Mouse (Mus musculus) heart, postnatal 0 days (tissue): ENCODE results near the gene Synpo2l. TPM values are rescaled to one million over a fixed set of nuclear protein-coding genes. Genes with fewer than 3 reads are reported as not detected.
A peak's percentile ranks its signal among the peaks of the same experiment; 100 is the strongest.

ENCODE experiments used
- ATAC-seq: fragments of 200-750 bp; cut with Nextera tagmentation; 2 replicates; pipeline ENCODE4 v1.8.0; 2017; ENCODE audit warnings: low read depth, moderate number of reproducible peaks, moderate library complexity; ENCODE audit not compliant: insufficient read depth
- DNase-seq: peaks from one replicate; pipeline ENCODE4 v3.0.0-alpha.2; 2016; ENCODE audit warnings: low spot score
- H3K27ac ChIP-seq: fragments of 300-500 bp; sonication (generic); 2 replicates; pipeline ENCODE4 v1.5.1; 2014; ENCODE audit warnings: low read depth, mild to moderate bottlenecking
- H3K27me3 ChIP-seq: fragments of 300-500 bp; sonication (generic); 2 replicates; pipeline ENCODE4 v1.6.1; 2014; ENCODE audit warnings: low read length, mixed read lengths; ENCODE audit not compliant: control insufficient read depth, insufficient read depth
- H3K36me3 ChIP-seq: fragments of 300-500 bp; sonication (generic); replicated peaks from 2 replicates; pipeline ENCODE4 v1.6.1; 2014; ENCODE audit warnings: low read length, mixed read lengths; ENCODE audit not compliant: control insufficient read depth, insufficient read depth
- H3K4me1 ChIP-seq: fragments of 300-500 bp; sonication (generic); 2 replicates; pipeline ENCODE4 v1.6.1; 2014; ENCODE audit warnings: antibody characterized with exemption; ENCODE audit not compliant: control insufficient read depth, insufficient read depth
- H3K4me2 ChIP-seq: fragments of 300-500 bp; sonication (generic); 2 replicates; pipeline ENCODE4 v1.6.1; 2014; ENCODE audit warnings: low read depth, mild to moderate bottlenecking, low read length, moderate library complexity
- H3K4me3 ChIP-seq: fragments of 300-500 bp; sonication (generic); 2 replicates; pipeline ENCODE4 v1.5.1; 2014; ENCODE audit warnings: low read depth, low read length
- H3K9ac ChIP-seq: fragments of 300-500 bp; sonication (generic); replicated peaks from 2 replicates; pipeline ENCODE4 v1.6.1; 2014; ENCODE audit warnings: low read depth, low read length, mixed read lengths
- H3K9me3 ChIP-seq: fragments of 300-500 bp; sonication (generic); replicated peaks from 2 replicates; pipeline ENCODE4 v1.6.1; 2016; ENCODE audit warnings: low read length; ENCODE audit not compliant: control insufficient read depth
- CTCF ChIP-seq: IDR thresholded peaks from 2 replicates; pipeline ENCODE4 v1.5.1; 2016; ENCODE audit warnings: antibody characterized with exemption, control low read depth, low read depth
- EP300 ChIP-seq: IDR thresholded peaks from 2 replicates; pipeline ENCODE4 v1.6.1; 2016; ENCODE audit warnings: antibody characterized with exemption, low read depth
- WGBS: fragments of 180-500 bp; shearing (Covaris S2); extraction: QIAGEN DNeasy Blood & Tissue Kit; methylation state at CpG from one replicate; pipeline ENCODE4 v1.1.7; 2014; 5-methylcytosine and 5-hydroxymethylcytosine counted together
- polyA plus RNA-seq: library from polyadenylated mRNA; unstranded; fragments of >200 nt; fragmentation: Nextera tagmentation; extraction: Ambion mirVana; gene quantifications from 2 replicates; pipeline ENCODE4 v1.2.1, GENCODE M21; 2015
- total RNA-seq: library from RNA; depleted of rRNA; stranded (reverse); fragments of >200 nt; gene quantifications from 2 replicates; pipeline ENCODE4 v1.2.3, GENCODE M21; 2014; ENCODE audit warnings: low replicate concordance

Gene Synpo2l
- total and polyA plus RNA-seq, 2 experiments from 2014 or later = 96.8 to 190 TPM

GRCm38 (mm10) chr14:20658902-20659301 is 9.3 kb downstream of the Synpo2l start:
- DNase-seq (no peak), ATAC-seq (no peak)
- Histone ChIP-seq H3K9ac (no peak overlapping the region), H3K4me2 (no peak overlapping the region), H3K27ac (peak overlapping the region; percentile 25; the same call in 1 of the 2 replicates), H3K4me1 (peaks cover 14% of the 10 kb centered on the region; the same call in 1 of the 2 replicates), H3K4me3 (no peak overlapping the region), H3K27me3 (no peaks in the 10 kb centered on the region), H3K36me3 (peaks cover 7% of the 10 kb centered on the region), H3K9me3 (no peaks in the 10 kb centered on the region)
- 66% methylated on average over 6 of the region's 6 CpGs for WGBS
- TF ChIP-seq EP300 (no peak; the same call in 1 of the 2 replicates), CTCF (no peak)

- H3K36me3 ChIP-seq = peaks cover 7% of the 10 kb centered on the region
- H3K27ac ChIP-seq = no peak overlapping the region
- H3K9me3 ChIP-seq = no peaks in the 10 kb centered on the region
- no peak overlapping the region for H3K9ac ChIP-seq
- H3K27me3 ChIP-seq = no peaks in the 10 kb centered on the region
- H3K4me1 ChIP-seq = peaks cover 14% of the 10 kb centered on the region; the same call in 1 of the 2 replicates
- ATAC-seq (no peak), DNase-seq (peak; percentile 67)
- H3K4me3 ChIP-seq = no peak overlapping the region
- peak; percentile 78 for TF ChIP-seq CTCF
- no peak for TF ChIP-seq EP300
- H3K4me2 ChIP-seq = no peak overlapping the region
These were observed 9.8 kb downstream of the Synpo2l start for GRCm38 (mm10) chr14:20658326-20658725.

DNA sequence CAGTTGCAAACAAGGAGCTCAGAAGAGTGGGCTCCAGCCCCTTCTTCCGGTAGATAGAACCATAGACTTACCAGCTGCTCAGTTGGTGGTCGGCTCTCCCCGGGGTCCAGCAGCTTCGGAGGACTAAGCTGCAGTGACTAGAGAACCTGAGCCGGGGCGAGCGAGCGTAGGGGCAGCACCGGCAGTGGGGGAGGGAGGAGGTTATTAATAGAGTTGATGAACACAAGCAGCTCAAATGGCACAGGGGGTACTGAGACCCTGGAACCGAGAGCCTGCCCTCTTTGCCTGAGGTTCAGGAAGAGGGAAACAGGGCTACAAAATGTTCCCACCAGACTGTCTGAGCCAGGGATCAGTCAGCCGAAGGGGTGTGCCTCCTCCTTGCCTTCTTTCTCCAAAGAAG is 11.8 kb downstream of the Synpo2l start, which contains the start of gene Myoz1:
Myoz1 (minus strand) TSS at position 180 of the 400 bp plus-strand sequence.
- no peak for DNase-seq
- 0 out of 2 replicates have a peak within 1 kb of the TSS, but pooled peaks have one; percentile 22 for H3K9ac ChIP-seq
- peaks cover 7% of the 10 kb centered on the region; the same call in 1 of the 2 replicates for H3K36me3 ChIP-seq
- peak within 1 kb of the TSS; percentile 39 for H3K27ac ChIP-seq
- peaks cover 14% of the 10 kb centered on the region; the same call in 1 of the 2 replicates for H3K4me1 ChIP-seq
- peak within 1 kb of the TSS; percentile 55 for H3K4me2 ChIP-seq
- peak within 1 kb of the TSS; percentile 17 for H3K4me3 ChIP-seq
- 16% methylated on average over 11 of the region's 11 CpGs for WGBS
- TF ChIP-seq CTCF (no peak), EP300 (no peak)
- ATAC-seq = no peak
- no peaks in the 10 kb centered on the region for H3K27me3 ChIP-seq
- no peaks in the 10 kb centered on the region for H3K9me3 ChIP-seq

DNA sequence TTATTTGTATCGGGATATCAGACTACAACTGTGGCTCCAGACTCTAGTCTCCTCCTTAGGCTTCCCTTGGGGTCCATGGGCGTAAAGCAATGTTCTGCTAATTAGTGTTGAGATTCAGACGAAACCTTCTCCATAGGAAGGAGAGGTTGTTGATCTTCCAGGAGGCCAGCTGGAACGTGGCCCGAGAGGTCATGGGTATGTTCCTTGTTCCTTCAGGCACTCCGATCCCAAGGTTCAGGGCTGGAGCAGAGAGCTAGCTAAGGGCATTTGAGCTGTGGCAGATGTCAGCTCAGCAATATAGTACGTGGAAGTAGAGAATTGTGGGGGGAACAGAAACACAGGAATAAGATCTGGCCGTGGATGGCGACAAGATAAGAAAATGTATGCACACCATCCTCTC is 12.4 kb downstream of the Synpo2l start:
- TF ChIP-seq CTCF (no peak), EP300 (no peak)
- 0 out of 2 replicates have a peak overlapping the region, but pooled peaks have one; percentile 22 for H3K9ac ChIP-seq
- no peaks in the 10 kb centered on the region for H3K9me3 ChIP-seq
- WGBS = 45% methylated on average over 9 of the region's 9 CpGs
- no peak for DNase-seq
- no peak overlapping the region; the same call in 1 of the 2 replicates for H3K4me3 ChIP-seq
- no peaks in the 10 kb centered on the region for H3K27me3 ChIP-seq
- H3K4me1 ChIP-seq = peaks cover 14% of the 10 kb centered on the region; the same call in 1 of the 2 replicates
- no peak for ATAC-seq
- peaks cover 6% of the 10 kb centered on the region; the same call in 1 of the 2 replicates for H3K36me3 ChIP-seq
- peak overlapping the region; percentile 39 for H3K27ac ChIP-seq
- H3K4me2 ChIP-seq = peak overlapping the region; percentile 55; the same call in 1 of the 2 replicates

DNA sequence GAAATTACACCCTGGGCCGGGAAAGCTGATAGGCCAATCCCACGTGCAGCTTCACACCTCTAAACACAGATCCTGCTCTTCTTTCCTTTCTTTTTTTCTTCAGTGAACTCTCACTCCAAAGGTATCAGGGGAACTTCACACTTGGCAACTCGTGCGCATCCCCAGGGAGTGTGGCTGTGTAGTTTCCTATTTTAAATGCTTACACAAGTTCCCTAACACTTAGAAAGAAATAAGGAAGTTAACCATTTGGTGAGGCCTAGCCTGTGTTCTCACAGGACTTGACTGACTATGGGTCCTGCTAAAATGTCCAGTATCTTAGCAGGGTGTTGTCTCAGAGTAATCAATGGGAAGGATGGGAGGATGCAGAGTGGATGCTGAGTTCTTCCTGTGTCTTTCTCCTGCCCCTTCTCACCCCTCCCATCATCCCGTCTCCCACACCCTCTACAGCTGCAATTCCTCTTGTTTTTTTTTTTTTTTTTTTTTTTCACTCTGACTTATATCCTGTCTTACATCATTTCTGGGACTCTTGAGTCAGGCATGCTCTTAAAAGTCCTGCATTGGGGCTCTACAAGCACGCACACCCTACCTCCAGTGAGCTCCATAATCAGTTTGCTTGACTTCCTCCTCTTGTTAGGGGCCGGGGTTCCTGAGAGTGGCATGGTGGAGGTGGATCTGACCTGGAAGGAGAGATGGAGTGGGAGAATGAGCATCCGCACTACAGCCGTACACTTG is 13.3 kb downstream of the Synpo2l start:
- no peaks in the 10 kb centered on the region for H3K27me3 ChIP-seq
- TF ChIP-seq EP300 (no peak), CTCF (no peak)
- 54% methylated on average over 9 of the region's 9 CpGs for WGBS

More for the DNA sequence above, 13.3 kb downstream of the Synpo2l start:
- no peak for DNase-seq
- peaks cover 9% of the 10 kb centered on the region; the same call in 1 of the 2 replicates for H3K4me1 ChIP-seq
- no peaks in the 10 kb centered on the region for H3K9me3 ChIP-seq
- H3K27ac ChIP-seq = peak overlapping the region; percentile 39
- no peak overlapping the region for H3K9ac ChIP-seq
- no peak overlapping the region for H3K4me2 ChIP-seq
- no peaks in the 10 kb centered on the region for H3K36me3 ChIP-seq
- no peak; the same call in 1 of the 2 replicates for ATAC-seq
- H3K4me3 ChIP-seq = no peak overlapping the region
